Mouse (Mus musculus) stomach, postnatal 0 days (tissue): ENCODE measurements around the gene Slc43a1.

Experiments used
- CTCF ChIP-seq: IDR thresholded peaks from 2 replicates; pipeline ENCODE4 v1.5.1; 2016; ENCODE audit warnings: antibody characterized with exemption, low read depth, mild to moderate bottlenecking, moderate library complexity
- EP300 ChIP-seq: optimal IDR thresholded peaks from 2 replicates; pipeline ENCODE3; 2016; ENCODE audit warnings: antibody characterized with exemption

- peak; percentile 77 for TF ChIP-seq CTCF
- no peak for TF ChIP-seq EP300
Measured at GRCm38 (mm10) chr2:84888657-84889315, 50.1 kb downstream of the Slc43a1 start.
